Mouse (Mus musculus) neural tube, embryonic 12.5 days (tissue): ENCODE measurements around the gene Cyth2. TPM values are rescaled to one million over a fixed set of nuclear protein-coding genes. Genes with fewer than 3 reads are reported as not detected.

Source experiments
- ATAC-seq: fragments of 200-750 bp; cut with Nextera tagmentation; 2 replicates; pipeline ENCODE4 v1.8.0; 2017; ENCODE audit warnings: low read depth, mild to moderate bottlenecking, moderate TSS enrichment, moderate library complexity; ENCODE audit not compliant: low FRiP score
- H3K27ac ChIP-seq: fragments of 300-500 bp; sonication (generic); 2 replicates; pipeline ENCODE4 v1.5.1; 2016
- H3K27me3 ChIP-seq: fragments of 300-500 bp; sonication (generic); replicated peaks from 2 replicates; pipeline ENCODE4 v1.6.1; 2016; ENCODE audit warnings: mild to moderate bottlenecking
- H3K36me3 ChIP-seq: fragments of 300-500 bp; sonication (generic); 2 replicates; pipeline ENCODE4 v1.6.1; 2016; ENCODE audit warnings: mild to moderate bottlenecking
- H3K4me1 ChIP-seq: fragments of 300-500 bp; sonication (generic); 2 replicates; pipeline ENCODE4 v1.6.1; 2016
- H3K4me2 ChIP-seq: fragments of 300-500 bp; sonication (generic); replicated peaks from 2 replicates; pipeline ENCODE4 v1.6.1; 2016; ENCODE audit warnings: mild to moderate bottlenecking
- H3K4me3 ChIP-seq: fragments of 300-500 bp; sonication (generic); 2 replicates; pipeline ENCODE4 v1.5.1; 2016
- H3K9ac ChIP-seq: fragments of 300-500 bp; sonication (generic); 2 replicates; pipeline ENCODE4 v1.6.1; 2016; ENCODE audit warnings: mild to moderate bottlenecking
- H3K9me3 ChIP-seq: fragments of 300-500 bp; sonication (generic); 2 replicates; pipeline ENCODE4 v1.6.1; 2016; ENCODE audit warnings: mild to moderate bottlenecking
- WGBS: fragments of 180-500 bp; shearing (Covaris S2); methylation state at CpG from one replicate; pipeline ENCODE4 v1.1.7; 2016; 5-methylcytosine and 5-hydroxymethylcytosine counted together
- polyA plus RNA-seq: library from polyadenylated mRNA; unstranded; fragments of >200 nt; fragmentation: Nextera tagmentation; extraction: Ambion mirVana; gene quantifications from 2 replicates; pipeline ENCODE4 v1.2.1, GENCODE M21; 2016

The Cyth2 gene
- polyA plus RNA-seq, 1 experiment from 2014 or later: 308 TPM

GRCm38 (mm10) chr7:45832428-45832827 lies 18.0 kb upstream of the Cyth2 start:
- Histone ChIP-seq H3K36me3 (peaks cover 14% of the 10 kb centered on the region), H3K27ac (no peak overlapping the region), H3K9ac (no peak overlapping the region), H3K4me3 (peak overlapping the region; percentile 35), H3K9me3 (no peaks in the 10 kb centered on the region), H3K4me2 (peak overlapping the region; percentile 56), H3K4me1 (peaks cover 27% of the 10 kb centered on the region), H3K27me3 (peaks cover 51% of the 10 kb centered on the region)
- no peak for ATAC-seq
- 9% methylated on average over 30 of the region's 30 CpGs for WGBS

- Histone ChIP-seq H3K4me2 (peak overlapping the region; percentile 84), H3K9me3 (no peaks in the 10 kb centered on the region), H3K36me3 (peaks cover 27% of the 10 kb centered on the region), H3K27me3 (peaks cover 47% of the 10 kb centered on the region), H3K27ac (0 out of 2 replicates have a peak overlapping the region, but pooled peaks have one; percentile 17), H3K4me1 (peaks cover 27% of the 10 kb centered on the region), H3K9ac (no peak overlapping the region), H3K4me3 (peak overlapping the region; percentile 81)
- WGBS: 14% methylated on average over 5 of the region's 5 CpGs
- peak; percentile 46 for ATAC-seq
Observed at GRCm38 (mm10) chr7:45831128-45831525, 16.7 kb upstream of the Cyth2 start.

- Histone ChIP-seq H3K4me2 (peak within 1 kb of the TSS; percentile 84), H3K4me1 (peaks cover 27% of the 10 kb centered on the region), H3K27ac (0 out of 2 replicates have a peak within 1 kb of the TSS, but pooled peaks have one; percentile 17), H3K9me3 (no peaks in the 10 kb centered on the region), H3K9ac (peak within 1 kb of the TSS; percentile 56), H3K27me3 (peaks cover 44% of the 10 kb centered on the region), H3K36me3 (peaks cover 32% of the 10 kb centered on the region), H3K4me3 (peak within 1 kb of the TSS; percentile 81)
- WGBS: under 1% methylated on average over 35 of the region's 35 CpGs
- peak; percentile 89 for ATAC-seq
Observed at GRCm38 (mm10) chr7:45830427-45831127, 16.2 kb upstream of the Cyth2 start, which contains the start of gene Grwd1. Gene Grwd1, minus strand, starts transcription at chr7:45830944.

- 91% methylated on average over 7 of the region's 7 CpGs for WGBS
- no peak overlapping the region for H3K9ac ChIP-seq
- ATAC-seq: no peak
- H3K4me3 ChIP-seq: no peak overlapping the region
- H3K27ac ChIP-seq: no peak overlapping the region
- H3K4me2 ChIP-seq: no peak overlapping the region
- H3K27me3 ChIP-seq: peaks cover 4% of the 10 kb centered on the region
- no peaks in the 10 kb centered on the region for H3K9me3 ChIP-seq
- peaks cover 57% of the 10 kb centered on the region for H3K36me3 ChIP-seq
- peaks cover 8% of the 10 kb centered on the region for H3K4me1 ChIP-seq
Observed at GRCm38 (mm10) chr7:45826631-45827030, 12.2 kb upstream of the Cyth2 start.

- 79% methylated on average over 7 of the region's 7 CpGs for WGBS
- Histone ChIP-seq H3K27ac (no peak within 1 kb of the TSS), H3K4me2 (no peak within 1 kb of the TSS), H3K9me3 (no peaks in the 10 kb centered on the region), H3K4me3 (no peak within 1 kb of the TSS), H3K36me3 (peaks cover 57% of the 10 kb centered on the region), H3K9ac (no peak within 1 kb of the TSS), H3K4me1 (peaks cover 2% of the 10 kb centered on the region), H3K27me3 (peaks cover 5% of the 10 kb centered on the region)
- ATAC-seq: no peak
Observed at GRCm38 (mm10) chr7:45824598-45824997, 10.2 kb upstream of the Cyth2 start, which contains the start of gene Kcnj14. Gene Kcnj14, minus strand, starts transcription at chr7:45824782.

- H3K4me1 ChIP-seq: no peaks in the 10 kb centered on the region; the same call in 1 of the 2 replicates
- H3K4me3 ChIP-seq: no peak overlapping the region
- no peak overlapping the region for H3K4me2 ChIP-seq
- no peak for ATAC-seq
- no peak overlapping the region for H3K27ac ChIP-seq
- no peak overlapping the region for H3K9ac ChIP-seq
- no peaks in the 10 kb centered on the region for H3K9me3 ChIP-seq
- H3K27me3 ChIP-seq: peaks cover 11% of the 10 kb centered on the region
- H3K36me3 ChIP-seq: peaks cover 28% of the 10 kb centered on the region
Observed at GRCm38 (mm10) chr7:45820913-45821312, 6.5 kb upstream of the Cyth2 start.

GRCm38 (mm10) chr7:45819843-45820242 lies 5.5 kb upstream of the Cyth2 start:
- peaks cover 17% of the 10 kb centered on the region for H3K36me3 ChIP-seq
- peak overlapping the region; percentile 25 for H3K4me2 ChIP-seq
- peaks cover 11% of the 10 kb centered on the region for H3K27me3 ChIP-seq
- no peak overlapping the region for H3K27ac ChIP-seq
- WGBS: 8% methylated on average over 25 of the region's 25 CpGs
- no peak for ATAC-seq
- no peak overlapping the region for H3K4me3 ChIP-seq
- H3K9ac ChIP-seq: no peak overlapping the region
- H3K4me1 ChIP-seq: peaks cover 8% of the 10 kb centered on the region
- no peaks in the 10 kb centered on the region for H3K9me3 ChIP-seq

GRCm38 (mm10) chr7:45815984-45816351 lies 1.6 kb upstream of the Cyth2 start:
- no peak for ATAC-seq
- H3K27me3 ChIP-seq: peaks cover 11% of the 10 kb centered on the region
- H3K4me2 ChIP-seq: no peak overlapping the region
- H3K9ac ChIP-seq: no peak overlapping the region
- peaks cover 20% of the 10 kb centered on the region for H3K36me3 ChIP-seq
- 61% methylated on average over 2 of the region's 2 CpGs for WGBS
- no peaks in the 10 kb centered on the region for H3K9me3 ChIP-seq
- H3K4me3 ChIP-seq: peak overlapping the region; percentile 5; the same call in 1 of the 2 replicates
- no peak overlapping the region for H3K27ac ChIP-seq
- peaks cover 26% of the 10 kb centered on the region for H3K4me1 ChIP-seq

- no peak for ATAC-seq
- no peak overlapping the region for H3K27ac ChIP-seq
- peaks cover 25% of the 10 kb centered on the region for H3K36me3 ChIP-seq
- H3K4me2 ChIP-seq: peak overlapping the region; percentile 60
- 54% methylated on average over 10 of the region's 10 CpGs for WGBS
- H3K9ac ChIP-seq: no peak overlapping the region
- H3K27me3 ChIP-seq: peaks cover 11% of the 10 kb centered on the region
- no peaks in the 10 kb centered on the region for H3K9me3 ChIP-seq
- H3K4me1 ChIP-seq: peaks cover 26% of the 10 kb centered on the region
- peak overlapping the region; percentile 5; the same call in 1 of the 2 replicates for H3K4me3 ChIP-seq
Observed at GRCm38 (mm10) chr7:45815323-45815983, 1.1 kb upstream of the Cyth2 start.

- 5% methylated on average over 5 of the region's 5 CpGs for WGBS
- Histone ChIP-seq H3K9ac (0 out of 2 replicates have a peak overlapping the region, but pooled peaks have one; percentile 17), H3K4me1 (peaks cover 26% of the 10 kb centered on the region), H3K4me3 (peak overlapping the region; percentile 25), H3K9me3 (no peaks in the 10 kb centered on the region), H3K27ac (no peak overlapping the region), H3K36me3 (peaks cover 31% of the 10 kb centered on the region), H3K4me2 (peak overlapping the region; percentile 60), H3K27me3 (peaks cover 8% of the 10 kb centered on the region)
- ATAC-seq: no peak
Observed at GRCm38 (mm10) chr7:45814841-45815240, 460 bp upstream of the Cyth2 start.

GRCm38 (mm10) chr7:45812921-45813320 lies 1.5 kb downstream of the Cyth2 start:
- Histone ChIP-seq H3K27me3 (no peaks in the 10 kb centered on the region), H3K9me3 (no peaks in the 10 kb centered on the region), H3K4me1 (peaks cover 26% of the 10 kb centered on the region), H3K9ac (peak overlapping the region; percentile 100), H3K27ac (no peak overlapping the region), H3K36me3 (peaks cover 50% of the 10 kb centered on the region), H3K4me3 (peak overlapping the region; percentile 96), H3K4me2 (peak overlapping the region; percentile 92)
- no peak for ATAC-seq
- 88% methylated on average over 8 of the region's 8 CpGs for WGBS

- Histone ChIP-seq H3K4me1 (peaks cover 16% of the 10 kb centered on the region), H3K27ac (no peak overlapping the region), H3K27me3 (no peaks in the 10 kb centered on the region), H3K9ac (no peak overlapping the region), H3K36me3 (peaks cover 68% of the 10 kb centered on the region), H3K9me3 (no peaks in the 10 kb centered on the region), H3K4me3 (no peak overlapping the region), H3K4me2 (no peak overlapping the region)
- no peak for ATAC-seq
- WGBS: 88% methylated on average over 14 of the region's 14 CpGs
Observed at GRCm38 (mm10) chr7:45809276-45810075, 4.9 kb downstream of the Cyth2 start.
